ENCODE assay signal across 13 mouse cellular contexts in the genomic region with DNA sequence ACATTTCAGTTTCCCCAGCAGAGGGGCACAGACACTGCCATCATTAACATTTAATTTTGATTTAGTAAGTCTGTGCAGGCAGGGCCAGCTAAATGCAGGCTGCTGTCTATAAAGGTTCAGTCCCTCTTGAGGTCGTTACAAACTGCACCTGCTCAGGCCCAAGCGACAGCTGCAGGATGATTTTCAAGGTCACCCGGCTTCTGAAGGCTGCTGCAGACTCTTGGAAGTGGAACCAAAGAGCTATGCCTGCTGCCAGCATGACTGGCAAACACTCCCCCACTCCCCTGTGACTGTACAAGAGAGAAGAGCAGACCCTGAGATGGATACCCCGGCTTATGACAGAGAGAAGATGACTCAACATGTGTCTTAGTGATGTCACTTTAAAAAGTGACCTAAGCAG. TPM values are rescaled to one million over a fixed set of nuclear protein-coding genes. Genes with fewer than 3 reads are reported as not detected.
A peak's percentile ranks its signal among the peaks of the same experiment; 100 is the strongest.
DNase-seq lines count a peak whose midpoint lies in the region; ATAC-seq and TF ChIP-seq lines count a peak whose summit lies in the region.
"Had no signal": no experiment of that assay in that cellular context is flagged by ENCODE, and none has a peak within 500 bp of the region (broad histone marks: within the 10 kb centered on the region; RNA-seq: fewer than 3 reads in every experiment).

No protein-coding gene starts in this region.

- H3K4me3 ChIP-seq in hindbrain, embryonic 15.5 days, result no peak overlapping the region
- no peak overlapping the region for H3K4me3 ChIP-seq in lung, postnatal 0 days (ENCODE audit: low read depth, low read length)
- H3K4me3 ChIP-seq: lung, embryonic 15.5 days had no signal

- no peak overlapping the region for H3K27ac ChIP-seq in hindbrain, embryonic 15.5 days (replicated peaks)
- no peak overlapping the region for H3K27ac ChIP-seq in lung, postnatal 0 days (ENCODE audit: low read length)
- H3K27ac ChIP-seq: lung, embryonic 15.5 days had no signal

- no peak for TF ChIP-seq CTCF in lung, postnatal 0 days (IDR thresholded peaks at IDR 0.05)

- H3K27me3 ChIP-seq in hindbrain, embryonic 15.5 days, result no peaks in the 10 kb centered on the region
- H3K27me3 ChIP-seq in lung, postnatal 0 days (replicated peaks; ENCODE audit: insufficient read depth, low read length), result no peaks in the 10 kb centered on the region
- H3K27me3 ChIP-seq: lung, embryonic 15.5 days had no signal

- H3K36me3 ChIP-seq in hindbrain, embryonic 15.5 days, result no peaks in the 10 kb centered on the region
- no peaks in the 10 kb centered on the region for H3K36me3 ChIP-seq in lung, postnatal 0 days (ENCODE audit: insufficient read depth, low read length)
- H3K36me3 ChIP-seq: lung, embryonic 15.5 days had no signal

- no peak overlapping the region for H3K9ac ChIP-seq in hindbrain, embryonic 15.5 days
- no peak overlapping the region for H3K9ac ChIP-seq in lung, postnatal 0 days (replicated peaks; ENCODE audit: low read depth)
- H3K9ac ChIP-seq: lung, embryonic 15.5 days had no signal

- DNase-seq in frontal cortex, postnatal 25 days (ENCODE audit: low spot score in 2 of 2), result no peak
- peak; percentile 10 for DNase-seq in adrenal gland, postnatal 14 days
- peak; percentile 10 to 28 for DNase-seq in thymus, adult 18-20 months
- DNase-seq in gastrocnemius, adult 8-10 months (ENCODE audit: low spot score in 2 of 2), result no peak
- DNase-seq in layer of hippocampus, adult 9-11 months, result no peak
- no peak for DNase-seq in lung, postnatal 0 days (ENCODE audit: low spot score)
- DNase-seq: cerebellum, adult 2 months; heart, postnatal 4 days; kidney, postnatal 25 days; left cerebral cortex, postnatal 4 days had no signal

- TF ChIP-seq EP300 in lung, postnatal 0 days (IDR thresholded peaks at IDR 0.05), result no peak

- 40% methylated on average over 4 of the region's 4 CpGs for whole genome bisulfite sequencing in hindbrain, embryonic 15.5 days
- WGBS in lung, postnatal 0 days, result 60% methylated on average over 4 of the region's 4 CpGs

- peak; percentile 20; the same call in 1 of the 2 replicates for ATAC-seq in frontal cortex, adult (ENCODE audit: low TSS enrichment)
- 0 out of 2 replicates have a peak, but pooled peaks have one; percentile 30 for ATAC-seq in hindbrain, embryonic 15.5 days (ENCODE audit: low FRiP score, low read depth)
- no peak for ATAC-seq in lung, postnatal 0 days

- H3K4me2 ChIP-seq in hindbrain, embryonic 15.5 days, result no peak overlapping the region
- H3K4me2 ChIP-seq in lung, postnatal 0 days (replicated peaks; ENCODE audit: low read depth, low read length), result no peak overlapping the region
- H3K4me2 ChIP-seq: lung, embryonic 15.5 days had no signal

- H3K9me3 ChIP-seq in hindbrain, embryonic 15.5 days, result no peaks in the 10 kb centered on the region
- H3K9me3 ChIP-seq in lung, postnatal 0 days (ENCODE audit: low read length), result no peaks in the 10 kb centered on the region
- H3K9me3 ChIP-seq: lung, embryonic 15.5 days had no signal

- H3K4me1 ChIP-seq in hindbrain, embryonic 15.5 days (replicated peaks), result peaks cover 5% of the 10 kb centered on the region; the same call in 1 of the 2 replicates
- no peaks in the 10 kb centered on the region for H3K4me1 ChIP-seq in lung, postnatal 0 days (ENCODE audit: insufficient read depth, low read depth, low read length)
- H3K4me1 ChIP-seq: lung, embryonic 15.5 days had no signal

RNA-seq across cellular contexts. Expression of a gene that starts 32.1 kb away (rescaled TPM):
- 1.3 and 2.8 TPM in 2 replicates for total RNA-seq in adrenal gland, postnatal 14 days (2021)
- polyA plus RNA-seq in hindbrain, embryonic 15.5 days (2015; fragmentation: Nextera tagmentation; extraction: Ambion mirVana), result 0.50 and 0.53 TPM in 2 replicates
- under 1 TPM; 0.15 to 0.51 (median 0.35) TPM for total RNA-seq in gastrocnemius, adult 8-10 months (2022)
- polyA plus RNA-seq in lung, postnatal 0 days (2015; fragmentation: Nextera tagmentation; extraction: Ambion mirVana), result 3.0 and 3.6 TPM in 2 replicates

RNA-seq across cellular contexts. Expression of a gene that starts 46.7 kb away (rescaled TPM):
- total RNA-seq in adrenal gland, postnatal 14 days (2021), result 6.6 and 8.6 TPM in 2 replicates
- 18.2 and 18.5 TPM in 2 replicates for polyA plus RNA-seq in hindbrain, embryonic 15.5 days (2015; fragmentation: Nextera tagmentation; extraction: Ambion mirVana)
- 1 to 10 TPM; 4.6 to 6.7 (median 5.9) TPM for total RNA-seq in gastrocnemius, adult 8-10 months (2022)
- polyA plus RNA-seq in lung, postnatal 0 days (2015; fragmentation: Nextera tagmentation; extraction: Ambion mirVana), result 5.3 and 6.8 TPM in 2 replicates

RNA-seq across cellular contexts. Expression of a gene that starts 46.8 kb away (rescaled TPM):
- 91.8 and 110 TPM in 2 replicates for total RNA-seq in adrenal gland, postnatal 14 days (2021)
- polyA plus RNA-seq in hindbrain, embryonic 15.5 days (2015; fragmentation: Nextera tagmentation; extraction: Ambion mirVana), result 146 and 148 TPM in 2 replicates
- total RNA-seq in gastrocnemius, adult 8-10 months (2022), result 10 to 100 TPM; 67.1 to 90.8 (median 78.7) TPM
- polyA plus RNA-seq in lung, postnatal 0 days (2015; fragmentation: Nextera tagmentation; extraction: Ambion mirVana), result 118 and 145 TPM in 2 replicates

Comparison
In these comparisons a context has a peak if more than half of its experiments do, and no peak if none do; other contexts are left out.
1. DNase-seq: peak in adrenal gland, postnatal 14 days (single experiment) and thymus, adult 18-20 months (2 of 2); none in frontal cortex, postnatal 25 days (0 of 2), gastrocnemius, adult 8-10 months (0 of 2), layer of hippocampus, adult 9-11 months (single experiment) and lung, postnatal 0 days (single experiment).